Mouse (Mus musculus): ENCODE measurements at regions not wholly inside any gene's neighbourhood (a gene's known extent, or its start where the extent isn't known, plus 50 kb on each side); places are given as distances from the start of the nearest gene placed in this dataset.
"Not testable (repeated sequence)": the region's sequence is repeated elsewhere in the genome, so short reads cannot be mapped to it uniquely, and the experiment has no call there.

GRCm38 (mm10) chr9:32947221-32947620 is 311.2 kb downstream of the Ets1 start:
- DNase-seq = no peak

GRCm38 (mm10) chr9:32949036-32949435 is 313.0 kb downstream of the Ets1 start:
- no peak for DNase-seq

GRCm38 (mm10) chr9:32958716-32959115 is 322.7 kb downstream of the Ets1 start:
- DNase-seq = peak in 1 of 2 experiments; percentile 9

- not testable (repeated sequence) for DNase-seq
These were observed 323.4 kb downstream of the Ets1 start for GRCm38 (mm10) chr9:32959468-32959867.

GRCm38 (mm10) chr9:32962679-32963205 is 326.7 kb downstream of the Ets1 start:
- no peak for DNase-seq

- DNase-seq = no peak
These were observed 332.4 kb downstream of the Ets1 start for GRCm38 (mm10) chr9:32968446-32968845.

GRCm38 (mm10) chr9:32971421-32971820 is 335.4 kb downstream of the Ets1 start:
- no peak for DNase-seq

GRCm38 (mm10) chr9:32971926-32972325 is 335.9 kb downstream of the Ets1 start:
- DNase-seq = no peak

- no peak for DNase-seq
These were observed 336.5 kb downstream of the Ets1 start for GRCm38 (mm10) chr9:32972431-32973052.

GRCm38 (mm10) chr9:32977732-32978131 is 341.7 kb downstream of the Ets1 start:
- no peak for DNase-seq

- no peak for DNase-seq
These were observed 344.8 kb downstream of the Ets1 start for GRCm38 (mm10) chr9:32980846-32981245.

GRCm38 (mm10) chr9:32983182-32983581 is 347.2 kb downstream of the Ets1 start:
- no peak for DNase-seq

GRCm38 (mm10) chr9:32986836-32987673 is 351.0 kb downstream of the Ets1 start:
- no peak for DNase-seq

- DNase-seq = peak in 1 of 2 experiments; percentile 1
These were observed 353.0 kb downstream of the Ets1 start for GRCm38 (mm10) chr9:32989006-32989405.

GRCm38 (mm10) chr9:32998323-32998722 is 362.3 kb downstream of the Ets1 start:
- DNase-seq = no peak

GRCm38 (mm10) chr9:33000691-33001164 is 364.7 kb downstream of the Ets1 start:
- peak in 1 of 2 experiments; percentile 11 for DNase-seq

GRCm38 (mm10) chr9:33001165-33001949 is 365.3 kb downstream of the Ets1 start:
- no peak for DNase-seq

- no peak for DNase-seq
These were observed 367.9 kb downstream of the Ets1 start for GRCm38 (mm10) chr9:33003880-33004279.

- DNase-seq = no peak
These were observed 368.5 kb downstream of the Ets1 start for GRCm38 (mm10) chr9:33004536-33004935.

GRCm38 (mm10) chr9:33007456-33008063 is 371.5 kb downstream of the Ets1 start:
- no peak for DNase-seq

GRCm38 (mm10) chr9:33011241-33011640 is 375.2 kb downstream of the Ets1 start:
- no peak for DNase-seq

- no peak for DNase-seq
These were observed 399.4 kb downstream of the Ets1 start for GRCm38 (mm10) chr9:33035401-33035800.
